Mouse (Mus musculus): Measurements from ENCODE around the gene Cabcoco1.

DNA sequence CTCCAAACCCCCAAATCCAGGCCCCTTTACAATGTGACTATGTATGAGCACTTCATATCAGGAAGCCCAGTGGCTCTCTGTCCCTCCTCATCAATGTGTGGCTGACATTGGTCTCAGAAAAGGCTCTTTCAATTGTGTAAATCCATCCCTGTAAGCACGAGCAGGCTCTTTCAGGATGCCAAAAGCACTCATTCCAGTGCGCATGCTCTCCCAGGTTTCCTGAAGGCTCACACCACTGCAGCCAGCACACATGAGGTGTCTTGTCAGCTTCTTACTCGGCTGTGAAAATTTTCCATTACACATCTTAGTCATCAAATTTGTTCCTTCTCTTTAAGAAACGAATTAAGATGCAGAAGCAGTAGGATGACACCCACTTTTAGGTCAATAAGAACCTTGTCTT, 152.9 kb downstream of the Cabcoco1 start:
- no peak for TF ChIP-seq MAFK (IDR thresholded peaks at IDR 0.05; ENCODE audit: insufficient read depth, low read depth, low read length)
- no peak for TF ChIP-seq ZNF384 (IDR thresholded peaks at IDR 0.05; ENCODE audit: low read depth, low read length)
- TF ChIP-seq CHD2 (IDR thresholded peaks at IDR 0.05; ENCODE audit: low read depth, low read length): no peak
